Mouse (Mus musculus) left cerebral cortex, postnatal 25 days (tissue): ENCODE results near the gene Tmtc2. TPM values are rescaled to one million over a fixed set of nuclear protein-coding genes. Genes with fewer than 3 reads are reported as not detected.
"Not testable (repeated sequence)": the region's sequence is repeated elsewhere in the genome, so short reads cannot be mapped to it uniquely, and the experiment has no call there.

Experiments
- DNase-seq, 2 experiments: peaks; one replicate each; pipeline ENCODE4 v3.0.0; 2022; ENCODE audit warnings: low spot score in 2 of 2, mixed read lengths in 1 of 2
- intact Hi-C: fragments of 180-260 bp; cut with DNase I; formaldehyde crosslinking; loops from one replicate; pipeline ENCODE4 v1.15.1; 2025
- total RNA-seq, 2 experiments: library from RNA; stranded (reverse); gene quantifications; 2 replicates each; pipeline ENCODE4 v1.2.3; 2021

Gene Tmtc2
- total RNA-seq, 2 experiments from 2014 or later = 9.9 to 10.4 TPM

DNA sequence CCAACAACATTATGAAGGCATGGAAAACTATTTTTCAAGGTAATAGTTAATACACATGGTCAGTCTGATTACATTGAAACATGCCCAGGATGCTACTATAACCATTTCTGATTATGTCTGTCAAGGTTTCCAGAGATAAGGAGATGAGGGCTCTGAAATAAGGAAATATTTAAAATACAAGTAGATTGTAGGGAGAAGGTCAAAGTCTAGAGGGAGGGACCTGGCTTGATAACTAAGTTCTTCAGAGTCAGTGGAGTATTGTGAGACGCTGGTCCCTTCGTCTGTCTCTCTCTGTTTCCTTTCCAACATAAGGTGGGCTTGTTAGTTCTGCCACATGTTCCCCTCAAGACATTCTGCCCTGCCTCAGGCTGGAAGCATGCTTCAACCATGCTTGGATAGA, 223.9 kb downstream of the Tmtc2 start:
- intact Hi-C loops = no loop called here

DNA sequence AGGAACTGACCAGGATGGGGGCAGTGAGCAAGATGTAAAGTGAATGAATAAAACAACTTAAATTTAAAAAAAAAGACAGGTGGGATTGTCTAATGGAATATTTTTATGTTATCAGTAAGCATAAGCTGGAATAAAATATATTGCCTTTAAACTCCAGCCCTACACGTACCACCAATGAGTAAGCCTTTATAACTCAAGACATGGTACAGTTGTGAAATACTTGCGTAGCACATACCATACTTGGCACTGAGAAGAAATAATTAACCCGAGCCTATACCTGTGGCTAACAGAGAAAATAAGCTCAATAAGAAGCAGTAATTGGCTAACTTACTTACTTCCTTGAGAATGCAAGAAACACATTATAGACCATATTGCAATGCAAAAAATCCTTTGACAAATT, 228.3 kb downstream of the Tmtc2 start:
- intact Hi-C loops = no loop called here
- no peak for DNase-seq

More for the DNA sequence above, 223.9 kb downstream of the Tmtc2 start:
- DNase-seq = no peak

DNA sequence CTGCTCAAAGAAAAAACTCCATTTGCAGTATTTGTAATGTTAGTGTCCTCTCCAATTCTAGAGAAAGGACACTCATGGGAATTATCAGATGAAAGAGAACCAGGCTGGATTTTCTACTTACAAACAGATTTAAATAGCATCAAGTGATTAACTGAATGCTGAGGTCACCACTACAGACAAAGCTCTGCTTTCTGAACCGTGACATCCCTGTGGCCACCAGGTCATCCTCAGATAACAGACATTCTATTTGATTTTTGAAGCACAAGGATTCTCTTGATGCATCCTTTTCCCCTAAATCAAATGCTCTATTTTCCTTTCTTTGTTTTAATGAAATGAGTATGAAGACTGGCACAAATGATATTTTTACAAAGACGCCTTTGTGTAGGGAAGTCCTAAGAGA, 241.4 kb downstream of the Tmtc2 start:
- DNase-seq = no peak
- intact Hi-C loops = no loop called here

DNA sequence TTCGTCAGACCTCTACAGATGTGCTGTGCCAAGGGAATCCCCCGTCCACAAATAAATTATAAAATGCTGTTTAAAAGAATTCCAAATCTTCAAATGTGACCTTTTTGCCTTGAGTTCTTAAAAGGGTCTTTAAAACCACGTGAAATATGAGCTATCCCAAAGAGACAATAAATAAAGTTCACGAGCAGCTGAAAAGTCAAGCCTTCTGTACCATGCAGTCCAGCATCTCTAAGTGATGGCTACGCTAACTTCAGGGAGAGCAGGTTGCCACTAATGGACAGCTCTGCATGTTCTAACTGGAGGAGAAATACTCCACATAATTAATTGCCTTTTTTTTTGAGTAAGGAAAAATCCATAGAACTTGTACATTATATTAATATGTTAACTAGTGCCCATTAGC, 243.9 kb downstream of the Tmtc2 start:
- intact Hi-C loops = no loop called here
- no peak for DNase-seq

DNA sequence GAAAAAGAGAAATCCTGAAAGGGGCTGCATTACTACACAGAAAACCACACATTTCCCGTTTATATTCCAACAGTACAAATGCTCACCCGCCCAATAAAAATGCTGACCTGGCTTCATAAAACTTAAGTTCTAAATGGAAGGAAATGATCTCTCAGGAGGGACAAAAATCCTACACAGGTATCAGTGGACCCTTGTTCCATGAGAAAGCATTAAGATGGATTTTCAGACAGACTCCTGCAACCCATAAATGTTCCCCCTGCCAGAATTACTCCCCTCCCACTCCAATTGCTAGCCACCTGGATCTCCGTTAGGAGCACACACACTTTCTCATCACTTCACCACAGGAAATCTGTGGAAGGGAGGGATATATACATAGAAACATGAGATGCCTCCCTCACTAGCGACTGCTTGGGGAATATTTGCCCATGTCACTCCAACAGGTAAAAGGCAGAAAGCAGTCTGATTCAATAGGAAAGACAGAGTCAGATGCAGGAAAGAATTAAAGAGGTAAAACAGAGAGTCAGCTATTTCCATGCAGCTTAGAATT, 250.5 kb downstream of the Tmtc2 start:
- intact Hi-C loops = no loop called here
- no peak for DNase-seq

DNA sequence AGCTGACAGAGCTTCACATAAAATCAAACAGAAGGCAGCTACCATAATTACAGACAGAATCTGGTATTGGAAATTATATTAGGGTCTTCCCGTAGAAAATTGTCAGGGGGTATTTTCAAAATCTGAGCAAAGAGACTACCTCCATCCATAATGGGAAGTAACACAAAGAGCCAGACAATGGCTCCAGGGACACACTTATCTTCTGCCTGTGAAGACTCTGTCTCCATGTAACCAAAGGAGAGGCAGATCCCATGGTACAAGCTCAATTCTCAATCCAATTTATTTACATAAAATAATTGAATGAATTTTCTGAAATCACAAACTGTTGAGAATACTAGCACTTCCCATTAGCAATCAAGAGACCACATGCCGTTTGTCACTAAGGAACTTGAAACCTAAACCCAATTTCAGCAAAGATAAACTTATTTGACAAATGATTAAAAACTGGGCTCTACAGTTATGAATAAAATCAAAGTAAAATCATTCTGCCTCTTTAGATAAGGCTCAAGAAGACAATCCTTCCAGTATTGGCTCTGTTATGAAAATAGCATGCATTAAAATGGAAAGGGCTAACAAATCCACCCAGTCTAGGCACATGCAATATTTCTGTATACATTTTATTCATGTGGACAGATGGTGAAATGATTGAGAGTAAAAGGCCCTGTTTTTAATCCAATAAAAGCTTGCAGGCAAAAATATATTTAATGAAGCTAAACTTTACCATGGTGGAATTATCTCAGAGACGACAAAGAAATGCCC, 254.8 kb downstream of the Tmtc2 start:
- intact Hi-C loops = no loop called here

DNA sequence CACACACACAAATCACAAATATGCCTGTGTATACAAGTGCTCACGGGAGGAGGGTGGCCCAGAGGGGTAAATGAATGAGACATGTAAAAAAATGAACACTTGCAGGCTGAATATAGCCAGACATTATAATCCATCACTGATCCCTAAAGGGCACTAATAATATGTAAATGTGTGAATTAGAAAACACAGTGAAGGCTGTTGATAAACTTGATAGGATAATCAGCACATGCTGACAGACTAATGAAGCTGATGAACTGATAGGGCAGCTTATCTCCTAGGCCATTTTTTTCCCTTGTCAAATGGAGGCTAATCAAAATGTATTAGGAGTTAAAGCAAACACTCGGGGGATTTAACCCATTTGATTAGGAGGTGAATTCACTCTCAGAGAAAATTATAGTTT, 255.4 kb downstream of the Tmtc2 start:
- DNase-seq = no peak
- intact Hi-C loops = no loop called here

More for the DNA sequence above, 254.8 kb downstream of the Tmtc2 start:
- DNase-seq = no peak

DNA sequence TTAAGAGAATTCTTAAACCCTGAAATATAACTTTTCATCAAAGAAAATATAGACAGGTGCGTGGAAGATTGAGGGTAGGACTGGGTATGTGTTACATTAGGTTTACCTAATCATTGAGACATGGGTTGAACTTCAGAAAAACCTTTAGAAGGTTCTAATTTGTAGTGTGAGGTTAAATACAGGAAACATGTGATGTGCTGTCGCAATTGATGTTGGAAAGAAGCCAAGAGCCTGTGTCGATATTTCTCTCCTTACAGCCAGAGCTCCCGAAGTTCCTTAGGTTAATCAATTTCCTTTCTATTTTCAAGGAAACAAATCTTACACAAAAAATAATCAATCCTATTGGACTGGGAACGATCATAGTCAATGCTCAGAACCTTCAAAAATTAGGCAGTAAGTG, 261.3 kb downstream of the Tmtc2 start:
- intact Hi-C loops = no loop called here
- DNase-seq = no peak

DNA sequence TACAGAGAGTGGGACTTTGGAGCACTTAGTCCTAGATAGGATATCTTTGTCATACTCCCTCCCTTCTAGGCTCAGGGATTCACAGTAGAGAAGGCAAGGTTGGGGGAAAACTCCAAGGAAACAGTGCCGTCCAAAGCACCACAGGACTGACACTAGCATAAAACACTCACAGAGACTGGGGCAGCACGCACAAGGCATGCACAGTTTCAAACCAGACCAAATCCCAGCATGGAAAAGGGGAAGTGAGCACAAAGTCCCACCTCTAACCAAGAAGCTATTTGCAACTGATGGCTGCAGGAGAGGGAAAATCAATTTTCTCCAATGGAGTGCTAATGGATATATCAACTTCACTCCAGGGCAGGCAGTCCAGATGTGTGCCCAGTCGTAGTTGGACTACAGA, 276.7 kb downstream of the Tmtc2 start:
- DNase-seq = no peak
- intact Hi-C loops = no loop called here

DNA sequence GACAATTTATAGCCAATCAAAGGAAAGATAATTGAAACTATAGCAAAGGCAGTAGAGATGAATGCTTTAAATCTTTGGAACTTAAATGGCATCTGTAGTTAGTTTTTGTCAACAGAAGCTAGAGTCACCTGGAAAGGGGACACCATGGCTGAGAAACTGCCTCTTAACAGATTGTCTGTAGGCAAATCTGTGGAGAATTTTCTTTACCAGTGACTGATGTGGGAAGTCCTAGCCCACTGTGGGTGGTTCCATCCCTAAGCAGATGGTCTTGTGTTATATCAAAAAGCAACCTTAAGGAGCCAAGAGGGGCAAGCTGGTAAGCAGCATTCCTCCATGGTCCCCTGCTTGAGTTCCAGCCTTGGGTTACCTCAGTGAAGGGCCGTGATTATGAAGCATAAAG, 281.3 kb downstream of the Tmtc2 start:
- DNase-seq = peak in 1 of 2 experiments; percentile 67
- intact Hi-C loops = no loop called here

DNA sequence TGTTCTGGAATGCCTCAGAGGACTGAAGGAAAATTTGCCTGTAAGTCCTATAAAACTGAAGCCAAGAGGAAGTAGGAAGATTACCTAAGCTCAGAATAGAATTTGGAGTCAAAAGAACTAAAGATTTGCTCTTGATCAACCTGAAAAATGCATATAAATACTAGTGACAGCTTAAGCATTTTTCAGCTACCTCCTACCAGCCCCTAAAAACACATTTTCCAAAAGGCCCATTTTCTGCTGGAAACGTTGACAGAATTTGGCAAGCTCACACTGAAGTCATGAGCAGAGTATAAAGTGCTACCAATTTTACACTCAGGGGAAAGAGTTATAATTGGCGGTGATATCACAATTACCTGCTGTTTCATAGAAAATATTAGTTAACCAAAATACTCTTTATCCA, 285.8 kb downstream of the Tmtc2 start:
- DNase-seq = peak in 1 of 2 experiments; percentile 72
- intact Hi-C loops = loop anchor here (10.0 kb wide), 1 partner anchor 254 kb away; no protein-coding TSS in a partner anchor

DNA sequence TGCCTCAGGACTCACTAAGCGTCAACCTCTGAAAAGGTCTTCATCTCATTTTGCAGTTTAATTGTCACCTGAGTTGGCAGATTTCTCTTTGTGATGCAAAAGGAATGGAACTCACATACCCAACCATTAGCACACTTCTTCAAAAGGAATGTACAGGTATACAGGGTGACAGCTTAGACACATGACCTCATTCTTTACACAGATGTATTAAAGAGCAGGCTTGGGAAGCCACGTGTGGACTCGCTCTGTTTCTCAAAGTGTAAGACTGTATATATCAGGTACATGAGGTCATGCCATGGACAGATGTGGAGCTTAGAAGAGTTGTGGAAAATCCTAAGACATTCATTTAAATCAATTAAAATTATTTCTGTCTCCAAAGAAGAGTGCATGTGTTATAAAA, 286.7 kb downstream of the Tmtc2 start:
- DNase-seq = no peak
- intact Hi-C loops = loop anchor here (2.0 to 10.0 kb wide), 2 partner anchors 253 to 287 kb away; partner anchors contain the start of gene Tmtc2

DNA sequence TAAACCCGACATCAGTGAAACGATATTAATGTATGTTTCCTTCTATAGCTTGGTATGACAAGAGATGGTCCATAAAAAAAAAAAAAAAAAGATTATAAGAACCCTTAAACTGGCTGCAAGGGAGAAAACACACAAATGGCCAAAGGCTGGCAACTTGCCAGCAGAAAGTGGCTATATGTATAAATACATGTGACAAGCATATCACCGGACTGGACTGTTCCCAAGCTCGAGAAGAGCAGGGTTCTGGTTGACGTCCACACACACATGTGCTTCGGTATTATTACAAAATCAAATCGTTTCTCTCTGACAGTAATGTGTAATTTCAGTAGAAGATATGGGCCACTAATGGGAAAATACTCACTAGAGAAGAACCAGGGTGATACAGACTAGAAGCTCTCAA, 287.2 kb downstream of the Tmtc2 start:
- no peak for DNase-seq
- intact Hi-C loops = loop anchor here (2.0 to 10.0 kb wide), 2 partner anchors 252 to 288 kb away; partner anchors contain the start of gene Tmtc2

DNA sequence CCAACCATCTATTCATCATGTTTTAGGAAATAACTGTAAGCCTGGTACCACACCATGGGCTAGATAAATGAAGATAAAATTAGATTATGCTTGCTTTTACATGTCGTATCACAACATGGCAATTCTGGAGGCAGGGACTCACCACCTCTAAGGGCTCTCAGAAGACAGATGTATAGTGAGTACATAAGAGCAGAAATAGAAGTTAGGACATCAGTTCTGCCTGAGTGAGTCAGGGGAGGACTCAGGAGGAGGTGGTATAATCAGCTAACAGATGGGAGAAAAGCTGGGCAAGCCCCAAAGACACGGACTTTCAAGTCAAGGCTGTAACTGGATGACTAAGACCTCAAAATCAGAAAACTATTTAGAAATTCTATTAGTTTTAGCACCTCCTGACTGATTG, 288.0 kb downstream of the Tmtc2 start:
- intact Hi-C loops = loop anchor here (2.0 to 10.0 kb wide), 2 partner anchors 251 to 289 kb away; partner anchors contain the start of gene Tmtc2
- DNase-seq = peak in 1 of 2 experiments; percentile 87

DNA sequence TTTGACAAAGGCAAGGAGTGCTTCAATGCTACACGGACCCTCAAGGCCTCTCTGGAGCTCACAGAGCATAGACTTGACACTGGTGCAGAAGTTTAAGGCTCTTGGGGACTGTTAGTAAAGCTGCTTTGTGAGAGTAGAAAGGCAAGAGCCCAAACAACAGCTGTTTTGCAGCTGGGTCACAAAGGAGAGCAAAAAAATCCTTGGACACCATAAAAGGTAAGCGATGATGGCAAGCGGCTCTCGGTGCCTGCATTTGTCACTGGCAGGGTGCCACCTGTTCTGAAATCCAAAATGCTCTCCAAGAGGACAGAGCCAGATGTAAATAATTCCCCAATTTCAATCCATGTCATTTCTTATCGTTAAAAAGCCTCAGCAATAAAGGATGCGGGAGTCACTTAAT, 290.1 kb downstream of the Tmtc2 start:
- peak in 1 of 2 experiments; percentile 11 for DNase-seq
- intact Hi-C loops = loop anchor here (10.0 kb wide), 1 partner anchor 249 kb away; no protein-coding TSS in a partner anchor

DNA sequence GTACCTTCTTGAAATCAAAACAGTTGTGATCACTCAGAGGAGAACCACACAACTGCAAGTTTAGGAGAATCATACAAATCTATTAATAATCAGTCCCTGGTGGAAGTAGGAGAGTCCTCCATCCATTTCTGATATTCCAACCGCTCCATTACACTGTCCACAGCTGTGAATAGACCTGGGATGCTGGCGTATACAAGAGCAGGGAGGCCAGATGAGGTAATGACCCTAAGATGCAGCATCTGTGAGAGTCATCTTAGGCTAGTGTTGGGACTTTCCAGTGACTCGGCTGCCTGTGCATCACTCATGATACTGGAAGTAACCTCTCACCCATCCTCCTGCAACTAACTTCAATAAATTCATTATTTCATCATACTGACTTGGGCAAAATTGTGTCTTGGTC, 293.3 kb downstream of the Tmtc2 start:
- intact Hi-C loops = loop anchor here (10.0 kb wide), 1 partner anchor 246 kb away; no protein-coding TSS in a partner anchor
- DNase-seq = no peak

DNA sequence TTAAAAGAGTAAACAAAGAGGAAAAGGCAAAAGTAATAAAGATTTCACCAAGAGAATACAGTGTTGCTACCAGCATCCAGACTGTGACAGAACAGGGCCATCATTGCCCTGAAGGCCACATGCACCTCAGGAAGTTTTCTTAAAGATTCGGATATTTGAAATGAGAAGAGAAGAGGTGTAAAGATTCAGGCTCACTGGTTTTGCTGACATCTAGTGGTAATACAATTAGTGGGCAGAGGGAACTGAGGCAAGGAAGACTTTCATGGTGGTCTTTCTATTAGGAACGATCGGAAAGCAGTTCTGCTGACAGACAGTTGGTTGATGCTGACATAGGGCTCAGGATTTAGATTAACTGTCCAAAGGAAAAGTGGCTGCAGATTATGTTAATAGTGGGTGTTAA, 314.2 kb downstream of the Tmtc2 start:
- no peak for DNase-seq
- intact Hi-C loops = no loop called here

DNA sequence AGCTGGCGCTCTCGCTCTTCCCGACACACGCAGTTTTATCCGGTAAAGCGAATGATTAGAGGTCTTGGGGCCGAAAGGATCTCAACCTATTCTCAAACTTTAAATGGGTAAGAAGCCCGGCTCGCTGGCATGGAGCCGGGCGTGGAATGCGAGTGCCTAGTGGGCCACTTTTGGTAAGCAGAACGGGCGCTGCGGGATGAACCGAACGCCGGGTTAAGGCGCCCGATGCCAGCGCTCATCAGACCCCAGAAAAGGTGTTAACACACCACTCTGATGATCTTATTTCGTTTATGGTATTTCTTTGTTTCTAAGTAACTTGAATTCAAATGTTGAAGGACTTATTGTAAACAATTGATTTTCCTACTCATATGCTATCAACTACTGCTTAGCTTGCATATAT, 336.0 kb downstream of the Tmtc2 start:
- intact Hi-C loops = not testable (repeated sequence)
- DNase-seq = peak; percentile 20 to 37

DNA sequence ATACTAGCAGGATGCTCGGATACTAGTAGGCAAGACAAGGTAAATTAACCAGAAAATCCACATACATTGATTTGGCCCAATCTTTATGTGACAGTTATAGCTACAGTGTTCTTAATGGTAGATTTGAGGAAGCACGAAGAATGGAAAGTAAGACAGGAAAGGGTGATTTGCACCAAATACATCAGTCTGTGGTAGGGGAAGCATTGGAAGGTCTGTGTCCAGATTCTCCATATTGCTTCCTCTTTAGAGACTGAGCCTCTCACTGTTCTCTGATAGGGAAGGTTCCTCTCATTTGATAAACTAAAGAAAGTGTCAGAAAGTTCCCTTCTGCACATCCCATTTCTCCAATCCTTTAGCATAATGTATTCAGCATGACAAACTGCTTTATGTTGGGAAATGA, 341.4 kb downstream of the Tmtc2 start:
- no peak for DNase-seq
- intact Hi-C loops = no loop called here

DNA sequence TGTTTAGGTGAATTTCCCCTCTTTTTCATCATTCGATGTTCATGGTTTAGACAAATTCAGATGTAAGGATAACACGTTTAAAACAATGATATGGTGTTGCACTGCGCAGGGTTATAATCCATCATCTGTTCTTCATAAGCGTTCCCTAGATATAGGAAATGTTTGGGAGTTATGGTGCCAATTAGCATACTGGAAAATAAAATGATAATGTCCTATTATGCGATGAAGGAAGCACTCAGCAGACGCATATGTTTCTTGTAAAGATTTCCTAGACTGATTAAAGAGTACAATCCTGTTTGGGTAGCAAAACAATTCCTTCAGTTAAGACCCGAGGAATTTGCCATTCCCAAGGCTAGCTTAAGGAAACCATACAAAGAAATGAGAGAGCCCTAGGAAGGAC, 343.8 kb downstream of the Tmtc2 start:
- intact Hi-C loops = no loop called here
- DNase-seq = no peak

DNA sequence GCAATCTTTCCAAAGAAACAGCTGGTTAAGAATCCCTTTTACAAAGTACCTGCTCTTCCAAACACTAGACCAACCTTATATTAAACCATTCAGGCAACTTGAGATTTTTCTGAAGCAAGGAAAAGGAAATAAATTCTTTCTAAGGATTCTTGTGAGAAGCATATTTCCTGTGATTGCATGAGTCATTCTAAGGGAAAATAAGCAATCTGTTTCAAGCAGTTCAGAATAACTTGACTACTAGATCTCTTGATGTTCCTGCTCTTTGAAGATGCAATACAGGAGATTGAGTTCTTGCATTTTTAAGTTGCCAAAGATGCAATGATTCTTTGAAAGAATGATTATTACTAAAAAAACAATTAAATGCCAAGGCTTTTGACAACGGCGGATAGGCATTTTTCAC, 345.6 kb downstream of the Tmtc2 start:
- DNase-seq = peak in 1 of 2 experiments; percentile 19
- intact Hi-C loops = no loop called here
